Mouse (Mus musculus): ENCODE measurements around the gene Spry2.

Gene Spry2

GRCm38 (mm10) chr14:105896791-105897568 is at the start of gene Spry2:
Gene Spry2, minus strand, starts transcription at chr14:105896819.
- peak; percentile 48 for DNase-seq (ENCODE audit: low spot score)

GRCm38 (mm10) chr14:105941353-105941752 is 44.7 kb upstream of the Spry2 start:
- no peak for DNase-seq (ENCODE audit: low spot score)

- no peak for DNase-seq (ENCODE audit: low spot score)
Measured at GRCm38 (mm10) chr14:105926726-105927125, 30.1 kb upstream of the Spry2 start.

GRCm38 (mm10) chr14:105925305-105925704 is 28.7 kb upstream of the Spry2 start:
- DNase-seq (ENCODE audit: low spot score) = no peak

- DNase-seq (ENCODE audit: low spot score) = no peak
Measured at GRCm38 (mm10) chr14:105924712-105925111, 28.1 kb upstream of the Spry2 start.

GRCm38 (mm10) chr14:105922874-105923273 is 26.3 kb upstream of the Spry2 start:
- DNase-seq (ENCODE audit: low spot score) = no peak

- no peak for DNase-seq (ENCODE audit: low spot score)
Measured at GRCm38 (mm10) chr14:105922427-105922826, 25.8 kb upstream of the Spry2 start.

- no peak for DNase-seq (ENCODE audit: low spot score)
Measured at GRCm38 (mm10) chr14:105921217-105921695, 24.6 kb upstream of the Spry2 start.

- no peak for DNase-seq (ENCODE audit: low spot score)
Measured at GRCm38 (mm10) chr14:105920395-105921216, 24.0 kb upstream of the Spry2 start.

- no peak for DNase-seq (ENCODE audit: low spot score)
Measured at GRCm38 (mm10) chr14:105907216-105907615, 10.6 kb upstream of the Spry2 start.

GRCm38 (mm10) chr14:105905935-105906334 is 9.3 kb upstream of the Spry2 start:
- DNase-seq (ENCODE audit: low spot score) = no peak

GRCm38 (mm10) chr14:105905509-105905908 is 8.9 kb upstream of the Spry2 start:
- no peak for DNase-seq (ENCODE audit: low spot score)

- DNase-seq (ENCODE audit: low spot score) = peak; percentile 16
Measured at GRCm38 (mm10) chr14:105902807-105903206, 6.2 kb upstream of the Spry2 start.

- DNase-seq (ENCODE audit: low spot score) = no peak
Measured at GRCm38 (mm10) chr14:105900841-105901240, 4.2 kb upstream of the Spry2 start.

GRCm38 (mm10) chr14:105899116-105899515 is 2.5 kb upstream of the Spry2 start:
- DNase-seq (ENCODE audit: low spot score) = no peak

GRCm38 (mm10) chr14:105898266-105899111 is 1.9 kb upstream of the Spry2 start:
- DNase-seq (ENCODE audit: low spot score) = peak; percentile 34

- no peak for DNase-seq (ENCODE audit: low spot score)
Measured at GRCm38 (mm10) chr14:105897569-105898101, 1.0 kb upstream of the Spry2 start.

- no peak for DNase-seq (ENCODE audit: low spot score)
Measured at GRCm38 (mm10) chr14:105895961-105896651, 513 bp downstream of the Spry2 start.

GRCm38 (mm10) chr14:105894971-105895873 is 1.4 kb downstream of the Spry2 start:
- no peak for DNase-seq (ENCODE audit: low spot score)

- no peak for DNase-seq (ENCODE audit: low spot score)
Measured at GRCm38 (mm10) chr14:105893623-105893995, 3.0 kb downstream of the Spry2 start.

Measured in T-cell, adult 2 months (primary cell).